Mouse (Mus musculus) embryo, embryonic 9.5 days (tissue): Measurements from ENCODE around the gene Selenos.

Experiments used
- DNase-seq: peaks from one replicate; pipeline ENCODE4 v3.0.0-alpha.2; 2017; ENCODE audit errors: extremely low spot score

The Selenos gene

DNA sequence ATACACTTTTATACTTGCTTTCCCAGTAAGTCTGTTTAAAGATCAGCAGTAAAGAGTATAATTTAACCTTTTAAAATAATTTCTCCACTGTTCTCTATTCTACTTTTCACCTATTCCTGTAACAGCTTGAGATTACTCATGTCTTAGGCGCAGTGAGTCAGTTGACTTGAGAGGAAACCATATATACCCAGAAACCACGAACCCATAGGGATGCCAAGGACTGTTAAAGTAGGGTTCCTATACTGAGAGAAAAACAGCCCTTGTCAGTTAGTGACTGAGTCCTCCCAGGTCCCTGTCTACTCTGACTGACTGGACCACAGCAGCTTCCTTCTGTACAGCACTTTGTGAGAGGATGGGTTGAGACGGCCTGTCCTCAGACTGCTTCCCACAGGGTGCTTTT is 38.6 kb downstream of the Selenos start:
- no peak for DNase-seq

DNA sequence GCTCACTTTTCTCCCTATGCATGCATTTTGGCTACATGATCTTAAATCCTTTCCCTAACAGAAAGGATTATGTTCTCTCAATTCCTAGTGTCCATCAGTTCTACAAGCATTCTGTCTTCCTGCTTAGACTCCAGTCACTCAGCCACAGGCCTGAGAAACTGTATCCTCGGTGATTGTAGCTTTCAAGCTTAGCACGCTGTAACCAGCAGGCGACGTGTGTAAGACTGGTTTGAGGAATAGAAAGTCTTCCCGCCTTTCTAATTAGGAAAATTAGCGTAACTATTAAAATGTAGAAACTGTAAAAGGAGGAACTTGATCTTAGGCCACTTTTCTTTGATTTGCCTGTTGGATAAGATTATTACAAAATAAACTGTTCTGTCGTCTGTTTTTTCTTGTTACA is 39.3 kb downstream of the Selenos start:
- no peak for DNase-seq

DNA sequence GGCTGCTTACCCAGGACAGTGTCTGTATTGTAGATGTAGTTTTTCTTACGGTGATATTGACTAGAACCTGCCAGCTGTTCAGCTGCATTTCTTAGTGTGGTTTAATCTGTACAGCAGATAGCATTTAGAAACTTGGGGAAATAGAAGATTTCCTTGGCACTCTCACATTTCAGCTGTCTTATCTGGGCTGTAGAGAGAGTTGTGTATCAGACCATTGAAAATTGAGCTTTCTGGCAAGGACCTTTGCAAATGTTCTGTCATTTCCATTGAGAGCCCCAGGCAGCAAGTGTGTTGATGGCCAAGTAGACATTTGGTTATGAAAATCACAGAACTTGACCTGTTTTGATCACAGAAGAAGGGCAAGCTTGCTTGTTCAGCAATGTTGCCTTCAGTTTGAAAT is 40.7 kb downstream of the Selenos start:
- no peak for DNase-seq

- DNase-seq = no peak
These were observed 41.4 kb downstream of the Selenos start for GRCm38 (mm10) chr7:66120702-66121396.

GRCm38 (mm10) chr7:66124551-66124968 is 45.1 kb downstream of the Selenos start:
- no peak for DNase-seq

GRCm38 (mm10) chr7:66125368-66125767 is 45.9 kb downstream of the Selenos start:
- DNase-seq = no peak

DNA sequence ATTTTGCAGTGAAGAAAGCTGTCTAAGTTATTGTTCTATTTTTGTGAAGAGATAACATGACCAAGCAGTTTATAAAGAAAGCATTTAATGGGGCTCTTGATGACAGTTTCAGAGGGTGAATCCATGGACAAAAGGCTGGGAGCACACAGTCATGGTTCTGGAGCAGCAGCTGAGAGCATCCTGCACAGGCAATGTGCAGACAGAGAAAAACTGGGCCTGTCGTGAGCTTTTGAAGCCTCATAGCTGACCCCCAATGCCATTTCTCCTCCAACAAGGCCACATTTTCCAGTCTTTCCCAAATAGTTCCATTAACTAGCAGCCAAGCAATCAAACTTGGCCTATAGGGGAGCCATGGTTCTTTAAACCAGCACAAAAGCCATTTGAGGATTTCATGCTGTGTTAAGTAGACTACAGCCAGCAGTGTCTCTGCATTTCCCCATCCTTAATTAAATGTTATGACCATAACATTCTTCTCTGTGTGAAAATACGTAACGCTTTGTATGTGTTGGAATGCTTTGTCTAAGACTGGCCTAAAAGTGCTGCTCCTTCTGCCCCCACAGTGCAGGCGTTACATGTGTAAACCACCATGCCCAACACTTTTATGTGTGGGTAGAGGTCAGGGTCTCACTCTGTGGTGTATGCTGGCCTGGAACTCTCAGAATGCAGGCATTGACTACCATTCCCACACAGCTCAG is 48.6 kb downstream of the Selenos start:
- no peak for DNase-seq

- DNase-seq = no peak
These were observed 49.4 kb downstream of the Selenos start for GRCm38 (mm10) chr7:66128857-66129256.

DNA sequence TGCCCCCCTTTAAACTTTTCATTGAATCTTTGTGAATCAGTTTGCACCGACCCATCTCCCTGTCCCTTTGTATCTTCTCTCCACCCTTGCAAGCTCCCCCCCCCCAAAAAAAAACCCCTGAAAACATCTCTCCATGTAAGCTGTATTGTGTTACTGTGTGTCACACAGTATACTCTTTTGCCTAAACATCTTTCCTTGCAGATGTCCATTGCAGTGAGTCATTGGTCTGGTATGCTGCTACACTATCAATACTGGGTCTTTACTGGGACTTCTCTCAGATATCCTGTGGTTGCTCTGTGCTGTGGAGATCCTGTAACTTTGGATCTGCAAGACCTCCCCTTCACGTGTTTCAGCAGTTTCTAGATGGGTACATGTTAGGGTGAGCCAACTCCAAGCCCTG is 50.8 kb downstream of the Selenos start:
- DNase-seq = no peak

GRCm38 (mm10) chr7:66131776-66132421 is 52.5 kb downstream of the Selenos start:
- no peak for DNase-seq

GRCm38 (mm10) chr7:66134154-66134553 is 54.7 kb downstream of the Selenos start:
- DNase-seq = no peak

DNA sequence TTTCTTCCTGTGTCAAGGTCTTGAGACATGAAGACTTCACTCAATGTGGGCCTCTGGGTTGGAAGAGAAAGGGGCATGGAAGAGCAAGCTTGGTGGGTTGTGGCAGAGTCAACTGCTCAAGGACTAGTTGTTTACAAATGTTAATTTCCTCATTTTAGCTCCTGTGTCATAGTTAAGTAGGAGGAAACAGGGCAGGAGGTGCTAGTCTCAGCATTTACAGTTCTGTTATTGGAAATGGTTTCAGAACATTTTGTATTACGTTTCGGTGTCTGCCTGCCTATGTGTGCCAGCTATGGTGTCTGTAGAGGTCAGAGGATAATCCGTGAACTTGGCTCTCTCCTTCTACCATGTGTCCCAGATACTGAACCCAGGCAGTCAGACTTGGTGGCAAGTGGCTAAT is 56.2 kb downstream of the Selenos start:
- DNase-seq = no peak

GRCm38 (mm10) chr7:66136187-66136586 is 56.7 kb downstream of the Selenos start:
- no peak for DNase-seq

DNA sequence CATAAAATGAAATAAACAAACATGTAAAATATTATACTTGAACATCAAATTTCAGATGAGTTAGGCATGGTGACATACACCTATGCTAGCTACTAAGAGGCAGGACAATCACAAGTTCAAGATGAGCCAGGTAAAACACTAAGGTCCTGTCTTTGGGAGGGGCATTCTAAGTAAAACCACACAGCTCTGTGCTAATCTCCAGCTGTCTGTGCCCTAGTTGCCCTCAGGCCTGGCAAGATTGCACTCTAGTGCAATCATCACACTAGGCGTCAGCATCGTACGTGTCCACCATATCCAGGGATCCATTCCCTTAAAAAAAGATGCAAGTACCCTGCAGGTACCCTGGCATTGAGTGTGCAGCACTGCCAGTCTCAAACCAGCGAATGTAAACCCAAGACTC is 57.9 kb downstream of the Selenos start:
- DNase-seq = no peak

DNA sequence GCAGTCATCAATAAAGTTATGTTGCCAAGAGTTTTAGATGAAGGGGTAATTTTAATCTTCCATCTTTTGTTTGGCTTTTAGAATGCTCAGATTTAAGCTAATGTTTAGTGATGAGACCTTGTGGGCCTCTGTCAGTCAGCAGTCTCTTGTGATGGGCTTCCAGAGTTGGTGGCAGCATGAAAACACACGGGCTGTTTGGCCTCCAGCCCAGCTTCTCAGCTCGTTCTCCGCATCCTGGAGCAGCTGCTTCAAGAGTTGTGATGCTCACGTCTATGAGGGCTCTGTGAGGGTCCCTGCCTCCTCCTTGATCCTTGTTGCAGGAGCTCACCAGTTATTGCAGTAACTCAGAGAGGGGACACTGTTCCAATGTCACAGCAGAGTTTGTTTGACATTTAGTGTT is 58.9 kb downstream of the Selenos start:
- DNase-seq = no peak

GRCm38 (mm10) chr7:66138878-66139277 is 59.4 kb downstream of the Selenos start:
- no peak for DNase-seq
